Mouse (Mus musculus) ES-Bruce4 (cell line): ENCODE measurements around the gene Ltbp1.

Experiments
- CTCF ChIP-seq: IDR thresholded peaks from one replicate; pipeline ENCODE4 v1.8.1; 2011; ENCODE audit warnings: low read depth, low read length
- EP300 ChIP-seq: IDR thresholded peaks from 2 replicates; pipeline ENCODE4 v1.6.1; 2011; ENCODE audit warnings: low read depth, low read length; ENCODE audit not compliant: insufficient read depth
- POLR2A ChIP-seq: IDR thresholded peaks from one replicate; pipeline ENCODE4 v1.8.1; 2011; ENCODE audit warnings: low read length; ENCODE audit not compliant: insufficient read depth

- TF ChIP-seq CTCF = no peak
- no peak for TF ChIP-seq EP300
- no peak for TF ChIP-seq POLR2A
These were observed 328.4 kb downstream of the Ltbp1 start for GRCm38 (mm10) chr17:75333759-75334158.
